Mouse (Mus musculus) E14TG2a.4 (cell line): ENCODE results near the gene Kdm3a.

Experiments used
- CTCF ChIP-seq: conservative IDR thresholded peaks from 2 replicates; pipeline ENCODE4 v1.5.1; 2014; ENCODE audit warnings: low read length
- NANOG ChIP-seq: IDR thresholded peaks from 2 replicates; pipeline ENCODE4 v1.6.1; 2014; ENCODE audit warnings: borderline replicate concordance, low read length, mixed read lengths

GRCm38 (mm10) chr6:71631706-71632461, 906 bp downstream of the Kdm3a start:
- no peak for TF ChIP-seq CTCF
- TF ChIP-seq NANOG: no peak
